Mouse (Mus musculus) midbrain, embryonic 15.5 days (tissue): ENCODE measurements at regions not wholly inside any gene's neighbourhood (a gene's known extent, or its start where the extent isn't known, plus 50 kb on each side); places are given as distances from the start of the nearest gene placed in this dataset.

Experiments
- ATAC-seq: fragments of 200-750 bp; cut with Nextera tagmentation; replicated peaks from 2 replicates; pipeline ENCODE4 v1.8.0; 2017; ENCODE audit warnings: moderate TSS enrichment
- H3K27ac ChIP-seq: fragments of 300-500 bp; sonication (generic); 2 replicates; pipeline ENCODE4 v1.5.1; 2015; ENCODE audit warnings: mild to moderate bottlenecking, inconsistent platforms
- H3K27me3 ChIP-seq: fragments of 300-500 bp; sonication (generic); replicated peaks from 2 replicates; pipeline ENCODE4 v1.6.1; 2015; ENCODE audit warnings: inconsistent platforms
- H3K36me3 ChIP-seq: fragments of 300-500 bp; sonication (generic); replicated peaks from 2 replicates; pipeline ENCODE4 v1.6.1; 2015; ENCODE audit warnings: inconsistent platforms
- H3K4me1 ChIP-seq: fragments of 300-500 bp; sonication (generic); 2 replicates; pipeline ENCODE4 v1.6.1; 2015; ENCODE audit warnings: inconsistent platforms
- H3K4me2 ChIP-seq: fragments of 300-500 bp; sonication (generic); 2 replicates; pipeline ENCODE4 v1.6.1; 2015; ENCODE audit warnings: inconsistent platforms, mild to moderate bottlenecking, moderate library complexity
- H3K4me3 ChIP-seq: fragments of 300-500 bp; sonication (generic); 2 replicates; pipeline ENCODE4 v1.5.1; 2015; ENCODE audit warnings: mild to moderate bottlenecking, inconsistent platforms
- H3K9ac ChIP-seq: fragments of 300-500 bp; sonication (generic); 2 replicates; pipeline ENCODE4 v1.6.1; 2015; ENCODE audit warnings: mild to moderate bottlenecking, inconsistent platforms
- H3K9me3 ChIP-seq: fragments of 300-500 bp; sonication (generic); 2 replicates; pipeline ENCODE4 v1.6.1; 2016; ENCODE audit warnings: inconsistent platforms
- WGBS: fragments of 180-500 bp; shearing (Covaris S2); methylation state at CpG from one replicate; pipeline ENCODE4 v1.1.7; 2015; ENCODE audit warnings: mixed read lengths; 5-methylcytosine and 5-hydroxymethylcytosine counted together

DNA sequence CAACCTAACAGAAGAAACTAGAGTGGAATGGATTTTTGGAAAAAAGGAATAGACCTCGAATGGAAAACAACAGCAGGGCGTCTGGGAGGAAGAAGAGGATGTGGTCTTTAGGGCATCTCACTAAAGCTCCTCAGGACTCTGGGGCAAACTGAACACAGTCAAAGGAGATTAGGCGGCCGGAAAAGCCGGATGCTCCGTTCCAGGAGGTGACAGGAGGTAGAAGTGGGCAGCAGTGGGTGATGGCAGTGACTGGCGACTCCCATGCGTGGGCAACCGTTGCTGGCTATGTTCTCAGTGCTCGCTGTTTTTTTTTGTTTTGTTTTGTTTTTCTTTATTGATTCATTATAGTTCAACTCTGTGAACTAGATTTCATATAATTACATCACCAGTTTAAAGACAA lies 228.8 kb upstream of the Klf3 start:
- no peak overlapping the region for H3K27ac ChIP-seq
- H3K4me2 ChIP-seq = no peak overlapping the region
- 85% methylated on average over 10 of the region's 10 CpGs for WGBS
- H3K4me3 ChIP-seq = no peak overlapping the region
- H3K27me3 ChIP-seq = no peaks in the 10 kb centered on the region
- H3K36me3 ChIP-seq = no peaks in the 10 kb centered on the region
- H3K9ac ChIP-seq = no peak overlapping the region
- no peak for ATAC-seq
- H3K9me3 ChIP-seq = no peaks in the 10 kb centered on the region
- H3K4me1 ChIP-seq = peaks cover 3% of the 10 kb centered on the region

DNA sequence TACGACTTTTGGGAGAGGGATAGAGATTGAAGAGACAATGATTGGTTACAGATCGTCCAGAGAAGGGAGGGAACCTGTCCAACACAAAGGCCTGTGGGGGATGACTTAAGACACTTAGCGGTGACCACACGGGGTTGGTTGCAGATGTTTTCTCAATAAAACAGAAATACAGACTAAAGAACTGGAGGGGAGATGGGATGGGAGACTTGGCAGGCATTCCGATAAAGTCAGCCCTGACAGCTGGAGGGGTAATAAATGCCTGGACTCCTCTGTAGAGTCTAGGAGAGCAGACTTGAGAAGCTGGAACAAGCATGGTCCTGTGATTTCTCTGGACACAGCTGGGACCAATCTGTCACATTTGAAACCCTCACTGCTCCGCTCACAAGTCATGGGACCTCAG lies 227.3 kb upstream of the Klf3 start:
- Histone ChIP-seq H3K9ac (no peak overlapping the region), H3K4me3 (no peak overlapping the region), H3K27me3 (no peaks in the 10 kb centered on the region), H3K36me3 (no peaks in the 10 kb centered on the region), H3K4me2 (no peak overlapping the region), H3K9me3 (no peaks in the 10 kb centered on the region), H3K4me1 (peaks cover 9% of the 10 kb centered on the region), H3K27ac (no peak overlapping the region)
- no peak for ATAC-seq
- 86% methylated on average over 6 of the region's 6 CpGs for WGBS

DNA sequence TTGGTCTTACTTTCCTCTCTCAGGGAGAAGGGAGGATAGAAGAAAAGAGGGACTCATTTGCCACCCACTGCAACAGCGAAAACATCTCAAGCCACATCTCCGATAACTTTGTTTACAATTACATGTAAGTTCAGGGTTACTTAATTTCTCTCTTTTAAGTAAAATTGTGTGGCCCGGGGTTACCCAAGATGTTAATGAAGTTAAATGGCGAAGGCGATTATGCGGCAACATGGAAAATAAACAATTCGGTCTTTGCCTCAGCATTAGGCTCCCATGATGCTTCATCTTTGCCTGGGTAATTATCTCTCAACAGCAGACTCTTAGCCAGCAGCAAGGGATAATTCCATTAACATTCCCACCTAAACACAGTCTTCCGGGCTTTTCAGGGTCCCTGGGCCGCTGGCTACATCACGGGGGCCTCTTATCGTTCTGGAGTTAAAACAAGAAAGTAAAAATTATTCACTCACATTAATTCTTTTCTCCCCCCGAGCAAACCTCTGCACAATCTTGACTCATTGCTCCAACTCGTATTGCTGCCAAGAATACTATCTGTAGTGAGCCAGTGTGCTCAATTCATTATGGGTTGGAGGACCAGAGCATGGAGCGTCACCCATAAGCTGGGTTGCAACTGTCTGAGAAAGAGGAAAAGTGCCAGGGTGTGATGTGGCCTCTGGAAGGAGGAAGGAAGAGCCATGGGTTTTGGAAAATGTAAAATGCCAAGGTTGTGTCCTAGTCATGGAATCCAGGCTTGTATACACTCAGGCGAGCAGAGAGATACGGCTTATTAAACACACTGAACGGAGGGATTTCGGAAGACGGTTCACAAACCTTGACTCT lies 226.5 kb upstream of the Klf3 start:
- Histone ChIP-seq H3K9ac (no peak overlapping the region), H3K9me3 (no peaks in the 10 kb centered on the region), H3K4me2 (no peak overlapping the region), H3K27ac (no peak overlapping the region), H3K36me3 (no peaks in the 10 kb centered on the region), H3K27me3 (no peaks in the 10 kb centered on the region), H3K4me1 (peaks cover 9% of the 10 kb centered on the region), H3K4me3 (no peak overlapping the region)
- ATAC-seq = peak; percentile 60; the same call in 1 of the 2 replicates
- WGBS = 72% methylated on average over 19 of the region's 19 CpGs

DNA sequence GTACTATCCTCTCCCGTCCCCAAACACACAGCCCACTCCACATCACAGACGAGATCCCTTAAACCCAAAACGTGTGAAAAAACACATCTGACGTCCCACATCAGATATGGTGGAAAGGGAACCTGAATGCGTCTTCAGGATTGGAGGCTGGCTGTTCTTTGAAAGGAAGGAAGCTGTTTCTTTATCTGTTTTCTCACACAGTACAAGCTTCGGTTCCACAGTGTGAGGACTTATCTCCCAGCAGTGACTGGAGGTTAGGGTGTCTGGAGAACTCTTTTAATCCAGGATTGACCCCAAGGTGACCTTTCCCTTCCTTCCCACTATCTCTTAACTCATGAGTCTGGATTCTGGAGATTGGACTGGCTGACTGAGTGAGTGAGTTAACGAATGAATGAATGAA lies 225.8 kb upstream of the Klf3 start:
- whole genome bisulfite sequencing = 62% methylated on average over 7 of the region's 7 CpGs
- no peak for ATAC-seq
- H3K4me2 ChIP-seq = no peak overlapping the region
- 0 out of 2 replicates have a peak overlapping the region, but pooled peaks have one; percentile 8 for H3K27ac ChIP-seq
- H3K4me3 ChIP-seq = no peak overlapping the region
- no peaks in the 10 kb centered on the region for H3K36me3 ChIP-seq
- H3K9ac ChIP-seq = no peak overlapping the region
- no peaks in the 10 kb centered on the region for H3K9me3 ChIP-seq
- no peaks in the 10 kb centered on the region for H3K27me3 ChIP-seq
- peaks cover 9% of the 10 kb centered on the region for H3K4me1 ChIP-seq

DNA sequence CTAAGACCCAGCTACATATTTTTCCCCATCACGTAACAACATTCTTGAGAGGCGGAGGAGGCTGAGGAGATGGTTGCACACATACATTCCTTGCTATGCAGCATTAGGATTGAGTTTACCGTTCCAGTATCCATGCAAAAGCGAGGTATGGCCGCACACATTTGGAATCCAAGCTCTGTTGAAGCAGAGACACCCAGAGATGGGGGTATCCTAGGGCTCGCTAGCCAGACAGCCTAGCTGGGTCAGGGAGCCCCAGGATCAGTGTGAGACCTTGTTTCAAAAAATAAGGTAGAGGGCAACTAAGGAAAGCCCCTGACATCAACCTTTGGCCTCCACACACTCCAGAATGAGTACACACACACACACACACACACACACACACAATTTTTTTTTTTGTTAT lies 224.7 kb upstream of the Klf3 start:
- Histone ChIP-seq H3K4me3 (no peak overlapping the region), H3K9me3 (no peaks in the 10 kb centered on the region), H3K4me1 (peaks cover 9% of the 10 kb centered on the region), H3K27me3 (no peaks in the 10 kb centered on the region), H3K27ac (no peak overlapping the region), H3K36me3 (no peaks in the 10 kb centered on the region), H3K4me2 (no peak overlapping the region), H3K9ac (no peak overlapping the region)
- 94% methylated on average over 6 of the region's 6 CpGs for WGBS
- ATAC-seq = no peak

DNA sequence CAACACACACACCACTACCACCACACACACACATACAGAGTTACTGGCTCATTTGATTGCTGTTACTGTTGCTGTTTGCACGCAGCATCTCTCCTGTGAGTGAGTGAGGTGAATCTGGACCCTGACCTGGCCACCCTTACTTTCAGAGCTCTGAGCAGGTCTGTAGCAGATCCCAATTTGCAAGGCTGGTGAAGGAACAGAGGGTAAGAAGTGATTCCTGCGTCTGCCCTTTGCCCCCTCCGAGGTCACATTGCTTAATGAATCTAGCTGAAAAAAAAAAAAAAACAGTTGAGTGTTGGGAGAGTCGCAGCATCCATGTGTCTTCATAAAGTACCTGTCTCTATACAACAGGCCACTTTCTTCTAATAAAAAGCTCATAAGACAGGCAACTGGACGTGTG lies 224.1 kb upstream of the Klf3 start:
- peaks cover 9% of the 10 kb centered on the region for H3K4me1 ChIP-seq
- ATAC-seq = no peak
- no peak overlapping the region for H3K4me2 ChIP-seq
- no peaks in the 10 kb centered on the region for H3K27me3 ChIP-seq
- WGBS = 53% methylated on average over 5 of the region's 5 CpGs
- no peak overlapping the region for H3K27ac ChIP-seq
- H3K4me3 ChIP-seq = no peak overlapping the region
- H3K9me3 ChIP-seq = no peaks in the 10 kb centered on the region
- H3K36me3 ChIP-seq = no peaks in the 10 kb centered on the region
- no peak overlapping the region for H3K9ac ChIP-seq

DNA sequence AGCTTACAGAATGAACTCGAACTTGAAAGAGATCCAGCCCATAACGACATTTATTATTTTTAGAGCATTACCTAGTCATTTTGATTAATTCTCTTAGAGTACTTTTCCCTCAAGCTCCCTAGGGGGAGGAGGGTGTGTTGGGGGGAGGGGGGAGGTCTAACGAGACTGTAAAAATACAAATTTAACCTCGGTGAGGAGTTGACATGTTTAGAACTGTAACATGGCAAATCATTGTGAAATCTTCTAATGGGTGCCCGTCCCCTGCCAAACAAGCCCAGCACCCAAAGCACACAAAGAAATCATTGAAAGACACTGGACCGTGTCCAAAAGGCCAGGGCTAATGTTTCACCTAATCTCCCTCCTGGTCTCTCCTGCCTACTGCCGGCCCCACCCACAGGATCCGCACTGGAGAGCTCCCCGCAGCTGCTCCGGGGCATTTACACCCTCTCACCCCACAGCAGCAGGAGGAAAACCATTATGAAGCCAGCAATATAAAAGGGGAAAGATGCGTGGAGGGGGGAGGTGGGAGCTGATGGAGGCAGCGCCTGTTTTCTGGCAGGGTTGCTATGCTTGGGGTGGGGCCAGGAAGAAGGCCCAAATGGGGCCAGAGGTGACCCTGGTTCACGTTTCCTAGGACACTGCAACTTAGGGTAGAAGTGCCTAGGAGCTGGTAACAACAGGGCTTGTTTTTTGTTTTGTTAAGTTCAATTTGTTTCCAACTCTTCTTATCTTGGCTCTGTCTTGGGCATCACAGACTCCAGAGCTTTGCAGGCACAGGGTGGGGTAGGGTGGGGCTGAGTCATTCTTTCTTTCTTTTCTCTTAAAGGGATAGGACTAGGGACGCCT lies 223.5 kb upstream of the Klf3 start:
- peak; percentile 55 for ATAC-seq
- H3K9ac ChIP-seq = no peak overlapping the region

DNA sequence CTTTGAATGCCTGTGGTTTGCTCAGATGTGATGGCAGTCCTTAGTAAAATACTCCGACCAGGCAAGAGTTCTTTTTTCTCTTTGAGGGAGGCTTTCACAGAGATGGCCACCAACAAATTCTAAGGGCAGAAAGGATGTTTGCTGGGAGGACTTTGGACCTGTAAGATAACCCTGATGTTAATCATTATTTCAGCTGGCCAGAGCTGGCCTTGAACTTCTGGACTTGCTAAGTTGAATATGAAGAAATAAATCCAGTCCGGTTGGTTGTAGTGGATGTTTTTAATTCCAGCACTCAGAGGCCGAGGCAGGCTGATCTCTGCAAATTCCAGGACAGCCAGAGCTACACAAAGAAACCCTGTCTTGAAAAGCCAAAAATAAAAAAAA lies 222.9 kb upstream of the Klf3 start:
- H3K9ac ChIP-seq = no peak overlapping the region
- no peak overlapping the region for H3K4me3 ChIP-seq
- no peak overlapping the region for H3K4me2 ChIP-seq
- no peak for ATAC-seq
- H3K27me3 ChIP-seq = no peaks in the 10 kb centered on the region
- WGBS = 72% methylated on average over 3 of the region's 3 CpGs
- H3K9me3 ChIP-seq = no peaks in the 10 kb centered on the region
- H3K36me3 ChIP-seq = no peaks in the 10 kb centered on the region
- H3K27ac ChIP-seq = no peak overlapping the region
- H3K4me1 ChIP-seq = peaks cover 9% of the 10 kb centered on the region

More for the DNA sequence above, 223.5 kb upstream of the Klf3 start:
- no peaks in the 10 kb centered on the region for H3K27me3 ChIP-seq
- no peak overlapping the region for H3K27ac ChIP-seq
- H3K9me3 ChIP-seq = no peaks in the 10 kb centered on the region
- peaks cover 9% of the 10 kb centered on the region for H3K4me1 ChIP-seq
- WGBS = 10% methylated on average over 14 of the region's 14 CpGs
- H3K36me3 ChIP-seq = no peaks in the 10 kb centered on the region
- peak overlapping the region; percentile 28 for H3K4me2 ChIP-seq
- H3K4me3 ChIP-seq = no peak overlapping the region

DNA sequence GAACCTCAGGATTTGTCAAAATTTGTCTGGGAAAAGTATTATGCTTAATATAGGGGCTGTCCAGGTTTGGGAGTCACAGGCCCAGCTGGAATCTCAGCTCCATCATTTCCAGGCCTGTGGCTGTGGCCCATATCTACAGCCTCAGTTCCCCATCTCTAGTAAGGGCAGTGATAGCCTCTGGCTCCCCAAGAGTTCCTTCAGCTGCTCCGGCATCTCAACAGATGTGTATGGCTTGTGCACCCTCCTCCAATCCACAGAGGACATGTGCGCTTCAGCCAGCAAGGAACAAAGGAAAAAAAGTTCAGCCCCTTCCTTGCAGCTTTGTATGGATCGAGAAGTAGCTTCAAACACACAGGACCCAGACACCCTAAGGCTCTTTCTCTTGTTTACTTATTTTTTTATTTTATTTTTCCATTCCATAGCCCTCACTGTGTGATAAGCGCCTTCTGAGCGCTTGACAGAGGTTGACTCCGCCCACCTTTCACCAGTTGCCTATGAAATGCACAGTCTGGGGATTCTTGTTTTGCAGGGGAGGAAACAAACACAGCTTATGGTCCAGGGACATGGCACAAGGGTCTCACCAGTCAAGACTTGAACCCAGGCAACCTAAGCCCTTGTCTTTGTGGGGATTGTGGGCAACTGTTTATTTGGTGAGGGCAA lies 222.3 kb upstream of the Klf3 start:
- H3K9ac ChIP-seq = no peak overlapping the region
- H3K4me1 ChIP-seq = peaks cover 9% of the 10 kb centered on the region
- no peak overlapping the region for H3K4me3 ChIP-seq
- no peak for ATAC-seq
- H3K36me3 ChIP-seq = no peaks in the 10 kb centered on the region
- 84% methylated on average over 6 of the region's 6 CpGs for WGBS
- no peaks in the 10 kb centered on the region for H3K27me3 ChIP-seq
- no peak overlapping the region for H3K4me2 ChIP-seq
- no peaks in the 10 kb centered on the region for H3K9me3 ChIP-seq
- H3K27ac ChIP-seq = no peak overlapping the region

DNA sequence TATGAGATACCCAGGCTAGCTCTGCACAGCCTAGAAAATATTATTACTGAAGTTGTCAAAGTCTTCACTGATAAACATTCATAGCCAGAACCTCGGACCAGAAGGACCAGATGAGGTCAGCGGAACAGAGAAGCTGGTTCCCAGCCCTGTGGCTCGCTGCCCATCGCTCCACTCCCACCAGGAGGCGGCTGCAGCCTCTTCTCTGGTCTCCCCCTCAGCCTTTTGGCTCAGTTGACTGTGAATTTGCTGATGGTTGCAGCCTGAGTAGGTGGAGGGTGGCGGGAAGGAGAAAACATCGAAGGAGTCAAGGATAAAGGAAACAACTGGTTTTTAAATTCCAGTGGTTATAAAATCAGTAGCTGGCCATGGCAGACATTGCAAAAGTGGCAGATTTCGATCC lies 221.7 kb upstream of the Klf3 start:
- H3K4me1 ChIP-seq = peaks cover 9% of the 10 kb centered on the region
- ATAC-seq = no peak
- no peaks in the 10 kb centered on the region for H3K36me3 ChIP-seq
- 85% methylated on average over 8 of the region's 8 CpGs for WGBS
- H3K27ac ChIP-seq = no peak overlapping the region
- H3K27me3 ChIP-seq = no peaks in the 10 kb centered on the region
- H3K4me2 ChIP-seq = no peak overlapping the region
- H3K9ac ChIP-seq = no peak overlapping the region
- H3K9me3 ChIP-seq = no peaks in the 10 kb centered on the region
- no peak overlapping the region for H3K4me3 ChIP-seq

DNA sequence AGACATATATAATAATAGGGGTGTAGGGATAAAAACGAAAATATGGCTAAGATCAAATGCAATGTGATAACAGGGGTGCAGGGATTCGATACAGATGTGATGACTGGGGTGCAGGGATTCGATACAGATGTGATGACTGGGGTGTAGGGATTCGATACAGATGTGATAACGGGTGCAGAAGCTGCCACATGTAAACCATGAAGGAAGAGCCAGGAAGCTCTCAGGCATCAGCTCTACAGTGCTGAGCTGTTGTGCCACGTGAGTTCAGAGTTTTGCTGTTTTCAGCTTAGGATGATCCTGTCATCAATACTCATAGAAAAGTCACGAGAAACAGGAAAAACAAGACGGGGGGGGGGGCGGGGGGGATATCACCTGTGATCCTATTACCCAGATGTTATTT lies 221.2 kb upstream of the Klf3 start:
- 89% methylated on average over 9 of the region's 9 CpGs for WGBS
- H3K36me3 ChIP-seq = no peaks in the 10 kb centered on the region
- ATAC-seq = no peak

DNA sequence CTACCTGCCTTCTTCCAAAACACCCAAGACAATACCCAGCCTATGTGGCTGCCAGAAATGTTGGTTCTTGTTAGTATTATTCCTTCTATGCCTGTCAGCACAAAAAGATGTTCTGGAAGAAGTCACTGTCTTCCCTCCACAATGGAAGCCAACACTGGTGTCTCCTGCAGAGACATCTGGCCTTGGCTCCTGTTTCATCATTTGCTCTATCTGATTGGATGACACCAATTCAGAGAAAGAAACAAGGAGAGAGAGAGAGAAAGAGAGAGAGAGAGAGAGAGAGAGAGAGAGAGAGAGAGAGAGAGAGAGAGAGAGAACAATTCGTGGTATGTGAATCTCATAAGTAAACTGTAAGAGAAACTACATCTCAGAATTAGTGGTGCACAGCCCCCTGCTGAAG lies 218.9 kb upstream of the Klf3 start:
- Histone ChIP-seq H3K4me2 (no peak overlapping the region), H3K9ac (no peak overlapping the region), H3K9me3 (no peaks in the 10 kb centered on the region), H3K27ac (no peak overlapping the region), H3K36me3 (no peaks in the 10 kb centered on the region), H3K4me1 (peaks cover 7% of the 10 kb centered on the region), H3K4me3 (no peak overlapping the region), H3K27me3 (no peaks in the 10 kb centered on the region)
- 89% methylated on average over 1 of the region's 1 CpGs for WGBS
- ATAC-seq = no peak

More for the DNA sequence above, 221.2 kb upstream of the Klf3 start:
- Histone ChIP-seq H3K9ac (no peak overlapping the region), H3K4me2 (no peak overlapping the region), H3K27me3 (no peaks in the 10 kb centered on the region), H3K4me3 (no peak overlapping the region), H3K4me1 (peaks cover 9% of the 10 kb centered on the region), H3K9me3 (no peaks in the 10 kb centered on the region), H3K27ac (no peak overlapping the region)
